Mouse (Mus musculus): ENCODE results near the gene 9430097D07Rik.
A peak's percentile ranks its signal among the peaks of the same experiment; 100 is the strongest.

Gene 9430097D07Rik

DNA sequence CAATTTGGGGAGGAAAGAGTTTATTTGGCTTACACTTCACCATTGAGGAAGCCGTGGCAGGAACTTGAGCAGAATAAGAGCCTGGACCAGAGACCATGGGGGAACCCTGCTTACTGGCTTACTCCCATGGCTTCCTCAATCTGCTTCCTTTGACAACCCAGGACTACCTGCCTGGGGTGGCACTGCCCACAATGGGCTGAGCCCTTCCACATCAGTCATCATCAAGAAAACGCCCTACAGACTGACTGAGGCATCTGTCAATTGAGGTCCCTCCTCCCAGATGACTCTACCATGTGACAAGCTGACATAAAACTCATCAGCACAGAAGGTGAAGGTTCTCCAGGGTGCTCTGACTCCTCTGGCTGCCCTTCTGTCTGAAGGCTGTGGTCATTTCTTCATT, 45.0 kb downstream of the 9430097D07Rik start:
- no peak for DNase-seq

- no peak for DNase-seq
These were observed 47.2 kb downstream of the 9430097D07Rik start for GRCm38 (mm10) chr2:32528326-32528725.

- DNase-seq = no peak
These were observed 48.0 kb downstream of the 9430097D07Rik start for GRCm38 (mm10) chr2:32527468-32527966.

- DNase-seq = no peak
These were observed 49.7 kb downstream of the 9430097D07Rik start for GRCm38 (mm10) chr2:32525816-32526215.

DNA sequence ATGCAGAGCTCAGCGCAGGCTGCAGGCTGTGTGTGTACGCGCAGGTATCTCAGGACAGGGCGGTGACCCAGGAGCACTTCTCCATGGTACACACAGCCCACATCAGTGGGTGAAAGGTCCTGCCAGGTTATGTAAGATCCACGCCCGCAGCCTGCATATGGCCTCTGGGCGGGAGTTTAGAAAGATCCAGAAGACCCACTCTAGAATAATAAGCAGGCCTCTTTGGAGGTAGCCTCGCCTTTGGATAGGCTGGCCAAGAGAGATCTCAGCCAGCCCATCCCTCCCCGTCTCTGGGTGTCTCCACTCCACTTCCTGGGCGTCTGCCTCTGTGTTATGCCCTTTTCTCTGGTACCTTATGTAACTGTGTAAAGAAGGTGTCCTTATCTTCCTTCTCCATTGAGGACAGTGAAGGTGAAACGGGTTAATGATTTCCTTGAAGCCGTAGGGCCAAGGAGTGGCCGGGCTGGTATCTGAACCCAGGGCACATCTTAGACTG, 50.9 kb downstream of the 9430097D07Rik start:
- peak; percentile 74 to 84 for DNase-seq
